Mouse (Mus musculus) cortical plate, adult 2 months (tissue): ENCODE data around the gene 2310046K23Rik.

Experiments used
- CTCF ChIP-seq: fragments of 200-500 bp; IDR thresholded peaks from 2 replicates; pipeline ENCODE4 v1.5.1; 2011; ENCODE audit warnings: mild to moderate bottlenecking, control low read depth, low read length; ENCODE audit not compliant: insufficient read depth; ENCODE audit errors: extremely low read depth
- POLR2A ChIP-seq: fragments of 200-500 bp; IDR thresholded peaks from 2 replicates; pipeline ENCODE4 v1.6.1; 2011; ENCODE audit warnings: mild to moderate bottlenecking, low read length, control low read depth; ENCODE audit not compliant: insufficient read depth; ENCODE audit errors: extremely low read depth

- TF ChIP-seq POLR2A (no peak), CTCF (no peak)
Observed at GRCm38 (mm10) chr3:92486307-92486706, 48.0 kb downstream of the 2310046K23Rik start.
